Mouse (Mus musculus) embryonic facial prominence, embryonic 10.5 days (tissue): ENCODE measurements around the gene Ddx39. TPM values are rescaled to one million over a fixed set of nuclear protein-coding genes. Genes with fewer than 3 reads are reported as not detected.

ENCODE experiments used
- DNase-seq: peaks from one replicate; pipeline ENCODE4 v3.0.0-alpha.2; 2017; ENCODE audit warnings: low spot score
- H3K27ac ChIP-seq: fragments of 300-500 bp; sonication (generic); replicated peaks from 2 replicates; pipeline ENCODE4 v1.5.1; 2016; ENCODE audit warnings: mild to moderate bottlenecking
- H3K27me3 ChIP-seq: fragments of 300-500 bp; sonication (generic); replicated peaks from 2 replicates; pipeline ENCODE4 v1.6.1; 2016; ENCODE audit warnings: low read depth, mild to moderate bottlenecking; ENCODE audit not compliant: poor library complexity, severe bottlenecking
- H3K36me3 ChIP-seq: fragments of 300-500 bp; sonication (generic); replicated peaks from 2 replicates; pipeline ENCODE4 v1.6.1; 2016; ENCODE audit warnings: mild to moderate bottlenecking, moderate library complexity
- H3K4me1 ChIP-seq: fragments of 300-500 bp; sonication (generic); 2 replicates; pipeline ENCODE4 v1.6.1; 2016
- H3K4me3 ChIP-seq: fragments of 300-500 bp; sonication (generic); 2 replicates; pipeline ENCODE4 v1.5.1; 2016; ENCODE audit warnings: mild to moderate bottlenecking, moderate library complexity
- H3K9me3 ChIP-seq: fragments of 300-500 bp; sonication (generic); 2 replicates; pipeline ENCODE4 v1.6.1; 2016; ENCODE audit warnings: mild to moderate bottlenecking
- WGBS: fragments of 180-500 bp; shearing (Covaris S2); methylation state at CpG from one replicate; pipeline ENCODE4 v1.1.7; 2016; 5-methylcytosine and 5-hydroxymethylcytosine counted together
- polyA plus RNA-seq: library from polyadenylated mRNA; unstranded; fragments of >200 nt; fragmentation: Nextera tagmentation; extraction: Ambion mirVana; gene quantifications from 2 replicates; pipeline ENCODE4 v1.2.1, GENCODE M21; 2016

Gene Ddx39
- polyA plus RNA-seq, 1 experiment from 2014 or later: 286 TPM

DNA sequence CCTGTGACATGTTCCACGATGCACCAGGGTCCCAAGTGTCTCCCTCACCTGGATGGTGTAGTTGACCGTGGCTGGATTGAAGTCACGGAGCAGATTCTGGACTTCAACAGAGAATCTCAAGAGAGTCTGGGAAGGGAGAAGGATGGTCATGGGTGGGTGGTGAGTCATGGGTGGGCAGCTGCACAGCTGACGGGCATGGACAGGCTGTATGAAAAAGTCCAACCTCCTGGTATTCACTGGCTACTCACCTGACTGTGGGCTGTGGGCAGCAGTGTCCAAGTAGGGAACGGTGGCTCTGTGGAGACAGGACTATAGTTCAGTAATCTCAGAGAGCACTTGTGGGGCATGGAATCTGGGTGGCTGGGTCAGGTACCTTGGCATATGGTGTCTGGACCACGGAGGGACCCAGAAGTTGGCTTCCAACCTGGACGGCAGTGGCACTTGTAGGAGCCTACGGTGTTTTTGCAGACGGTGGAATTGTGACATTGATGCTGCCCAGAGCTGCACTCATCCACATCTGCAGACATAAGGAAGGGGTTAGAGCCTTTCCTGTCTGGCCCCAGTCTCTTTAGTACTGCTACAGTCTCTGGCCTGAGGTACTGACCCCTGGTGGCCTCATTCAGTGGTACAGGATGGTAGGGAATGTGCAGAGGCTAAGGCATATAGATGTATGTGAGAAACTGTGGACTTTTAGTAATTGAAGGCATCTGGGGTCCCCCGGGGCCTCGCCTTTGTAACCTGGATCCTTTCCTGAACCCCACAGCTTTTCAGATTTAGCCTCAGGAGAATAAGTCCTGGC lies 14.2 kb downstream of the Ddx39 start:
- Histone ChIP-seq H3K4me3 (no peak overlapping the region), H3K9me3 (no peaks in the 10 kb centered on the region), H3K27me3 (no peaks in the 10 kb centered on the region), H3K27ac (peak overlapping the region; percentile 54), H3K36me3 (peaks cover 28% of the 10 kb centered on the region), H3K4me1 (peaks cover 18% of the 10 kb centered on the region)
- WGBS: 66% methylated on average over 11 of the region's 11 CpGs
- peak; percentile 78 for DNase-seq

DNA sequence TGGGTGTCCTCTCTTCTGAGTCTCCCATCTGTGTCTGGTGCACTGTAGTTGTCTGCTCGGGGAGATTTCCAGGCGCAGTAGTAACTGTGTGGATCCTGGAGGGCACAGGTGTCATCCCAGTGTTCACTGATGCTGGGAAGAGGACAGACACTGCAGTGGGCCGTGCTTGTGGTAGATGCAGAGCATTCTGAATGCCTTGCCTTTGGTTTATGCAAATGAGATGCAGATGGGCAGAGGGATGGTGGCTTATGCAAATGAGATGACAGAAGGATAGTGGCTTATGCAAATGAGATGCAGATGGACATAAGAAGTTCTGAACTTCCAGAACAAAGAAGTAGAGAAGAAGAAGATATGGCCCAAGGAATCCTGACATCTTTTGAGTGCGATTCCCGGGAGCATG lies 16.9 kb downstream of the Ddx39 start:
- WGBS: 73% methylated on average over 5 of the region's 5 CpGs
- H3K4me1 ChIP-seq: peaks cover 18% of the 10 kb centered on the region
- H3K4me3 ChIP-seq: no peak overlapping the region
- H3K27ac ChIP-seq: no peak overlapping the region
- peaks cover 5% of the 10 kb centered on the region; the same call in 1 of the 2 replicates for H3K36me3 ChIP-seq
- DNase-seq: no peak
- H3K9me3 ChIP-seq: no peaks in the 10 kb centered on the region; the same call in 1 of the 2 replicates
- no peaks in the 10 kb centered on the region; the same call in 1 of the 2 replicates for H3K27me3 ChIP-seq

DNA sequence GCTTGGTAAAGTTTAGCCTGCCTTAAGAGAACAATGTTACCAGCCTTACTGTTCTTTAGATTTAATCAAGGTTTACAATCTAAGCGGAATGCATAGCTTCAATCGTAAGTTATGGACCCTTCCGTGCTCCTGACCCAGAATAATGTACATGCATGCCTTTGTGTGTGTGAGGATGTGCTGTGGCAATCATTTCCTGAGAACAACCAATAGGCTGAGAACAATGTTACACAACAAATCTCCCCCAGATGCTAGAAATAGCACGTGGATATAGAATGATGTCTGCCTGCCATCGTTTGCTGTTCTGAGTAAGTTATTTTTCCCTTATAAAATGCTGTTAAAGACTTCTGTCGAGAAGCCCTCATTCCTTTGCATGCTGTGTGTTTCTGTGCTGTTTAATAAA lies 17.9 kb downstream of the Ddx39 start:
- WGBS: 87% methylated on average over 6 of the region's 6 CpGs
- Histone ChIP-seq H3K36me3 (0 out of 2 replicates have a peak, but pooled peaks cover 5% of the 10 kb centered on the region), H3K4me3 (no peak overlapping the region), H3K27ac (no peak overlapping the region), H3K4me1 (peaks cover 22% of the 10 kb centered on the region), H3K27me3 (no peaks in the 10 kb centered on the region; the same call in 1 of the 2 replicates), H3K9me3 (peaks cover 4% of the 10 kb centered on the region; the same call in 1 of the 2 replicates)
- no peak for DNase-seq

DNA sequence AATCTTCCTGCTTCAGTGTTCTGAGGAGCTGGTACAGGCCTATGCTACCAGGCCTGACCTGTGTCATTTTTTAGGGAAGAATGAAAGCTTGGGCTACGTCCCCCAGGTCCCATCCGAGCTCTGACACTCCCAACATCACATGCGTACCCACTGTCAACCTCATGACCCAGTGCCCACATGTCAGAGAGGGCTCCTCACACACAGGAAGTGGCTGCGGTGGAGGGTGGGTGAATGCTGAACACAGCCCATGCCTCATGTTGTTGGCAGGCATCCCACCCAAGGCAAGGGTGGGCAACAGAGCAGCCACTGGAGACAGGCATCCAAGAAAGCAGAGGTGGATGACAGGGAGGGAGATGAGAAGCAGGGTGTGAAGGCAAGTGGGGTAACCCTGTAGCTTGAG lies 21.7 kb downstream of the Ddx39 start:
- Histone ChIP-seq H3K36me3 (0 out of 2 replicates have a peak, but pooled peaks cover 5% of the 10 kb centered on the region), H3K4me3 (no peak overlapping the region), H3K27ac (no peak overlapping the region), H3K9me3 (peaks cover 4% of the 10 kb centered on the region; the same call in 1 of the 2 replicates), H3K27me3 (peaks cover 34% of the 10 kb centered on the region), H3K4me1 (peaks cover 41% of the 10 kb centered on the region)
- no peak for DNase-seq
- WGBS: 94% methylated on average over 4 of the region's 4 CpGs

DNA sequence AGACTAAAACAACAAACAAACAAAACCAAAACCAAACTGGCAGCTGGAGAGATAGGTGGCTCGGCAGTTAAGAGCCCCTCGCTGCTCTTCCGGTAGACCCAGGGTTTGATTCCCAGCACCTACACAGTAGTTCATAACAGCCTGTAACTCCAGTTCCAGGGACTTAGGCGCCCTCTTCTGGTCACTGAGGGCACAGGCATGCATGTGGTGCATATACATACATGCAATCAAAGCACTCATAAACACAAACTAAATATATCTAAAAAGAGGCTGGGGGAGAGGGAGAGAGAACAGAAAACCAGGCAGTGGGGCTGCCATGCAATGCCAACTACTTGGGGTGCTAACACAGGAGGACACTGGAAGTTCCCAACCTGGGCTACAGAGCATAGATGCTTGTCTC lies 22.4 kb downstream of the Ddx39 start:
- H3K4me3 ChIP-seq: no peak overlapping the region
- WGBS: 89% methylated on average over 4 of the region's 4 CpGs
- no peak overlapping the region; the same call in 1 of the 2 replicates for H3K27ac ChIP-seq
- H3K9me3 ChIP-seq: peaks cover 4% of the 10 kb centered on the region; the same call in 1 of the 2 replicates
- DNase-seq: no peak
- no peaks in the 10 kb centered on the region for H3K36me3 ChIP-seq
- peaks cover 40% of the 10 kb centered on the region for H3K27me3 ChIP-seq
- peaks cover 42% of the 10 kb centered on the region for H3K4me1 ChIP-seq

DNA sequence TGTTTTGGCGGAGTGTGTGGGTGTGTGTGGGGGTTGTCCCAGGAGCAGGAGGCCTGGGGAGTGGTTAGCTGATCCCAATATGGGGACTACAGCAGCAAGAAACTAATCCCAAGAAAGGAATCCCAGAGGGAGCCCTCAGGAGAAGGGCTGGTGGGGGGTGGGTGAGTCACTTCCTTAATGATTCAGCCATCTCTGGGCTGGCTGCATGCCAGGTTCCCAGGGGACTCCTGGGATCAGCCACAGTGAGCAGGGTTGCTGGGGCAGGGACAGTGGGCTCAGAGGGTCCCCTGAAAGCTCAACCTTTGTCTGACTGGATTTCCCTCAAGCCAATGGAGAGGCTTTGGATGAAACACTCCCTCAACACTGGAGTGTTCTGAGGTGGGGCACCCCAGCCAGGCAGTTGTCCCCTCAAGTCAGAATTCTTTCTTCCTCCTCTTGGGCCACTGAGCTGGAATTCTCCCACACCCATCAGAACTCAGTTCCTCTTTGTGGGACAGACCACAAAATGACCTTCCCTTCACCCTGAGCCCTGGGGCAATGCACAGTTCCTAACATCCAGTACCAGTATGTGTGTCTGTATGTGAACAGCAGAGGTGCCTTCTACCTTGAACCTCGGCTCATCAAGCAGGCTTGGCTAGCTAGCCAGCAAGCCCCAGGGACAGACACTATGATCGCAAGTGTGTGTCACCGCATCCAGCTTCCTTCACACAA lies 23.0 kb downstream of the Ddx39 start:
- Histone ChIP-seq H3K9me3 (peaks cover 4% of the 10 kb centered on the region; the same call in 1 of the 2 replicates), H3K4me1 (peaks cover 42% of the 10 kb centered on the region), H3K4me3 (peak overlapping the region; percentile 3; the same call in 1 of the 2 replicates), H3K36me3 (no peaks in the 10 kb centered on the region), H3K27ac (peak overlapping the region; percentile 66; the same call in 1 of the 2 replicates), H3K27me3 (peaks cover 47% of the 10 kb centered on the region)
- DNase-seq: no peak
- WGBS: 74% methylated on average over 4 of the region's 4 CpGs

DNA sequence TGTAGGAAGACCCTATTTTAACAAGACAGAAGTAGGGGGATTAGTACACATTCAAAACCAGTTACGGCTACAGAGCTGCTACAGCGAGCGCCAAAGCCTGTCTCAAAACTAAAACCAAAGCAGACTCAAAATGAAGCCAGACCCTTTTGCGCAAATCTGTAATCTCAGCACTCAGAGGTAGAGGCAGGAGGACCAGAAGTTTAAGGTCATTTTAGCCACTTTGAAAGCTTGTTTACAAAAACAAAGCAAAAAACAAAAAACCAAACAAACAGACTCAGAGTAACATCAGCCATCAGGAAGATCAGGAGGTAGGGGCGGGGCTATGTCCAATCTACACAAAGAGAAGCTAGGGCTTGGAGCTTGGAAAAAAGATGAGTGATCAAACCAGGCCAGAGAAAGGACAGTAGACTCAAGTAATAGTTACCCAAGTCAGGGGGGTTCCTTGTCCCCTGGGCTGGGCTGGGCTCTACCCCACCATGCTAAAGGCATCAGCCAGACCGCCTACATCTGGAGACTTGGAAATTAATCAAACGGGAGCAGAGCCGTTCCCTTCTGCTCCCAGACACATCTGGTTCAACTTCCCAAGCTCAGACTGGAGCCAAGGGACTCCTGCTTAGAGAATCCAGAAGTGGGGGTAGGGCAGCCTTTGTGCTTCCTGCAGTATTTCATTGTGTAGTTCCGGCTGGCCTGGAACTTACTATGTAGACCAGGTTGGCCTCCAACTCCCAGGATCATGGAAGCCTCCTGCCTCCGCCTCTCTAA lies 24.2 kb downstream of the Ddx39 start:
- peak; percentile 58 for DNase-seq
- Histone ChIP-seq H3K27me3 (peaks cover 48% of the 10 kb centered on the region), H3K9me3 (peaks cover 4% of the 10 kb centered on the region; the same call in 1 of the 2 replicates), H3K27ac (peak overlapping the region; percentile 66), H3K4me1 (peaks cover 42% of the 10 kb centered on the region), H3K36me3 (no peaks in the 10 kb centered on the region), H3K4me3 (peak overlapping the region; percentile 23; the same call in 1 of the 2 replicates)
- WGBS: 66% methylated on average over 10 of the region's 10 CpGs

DNA sequence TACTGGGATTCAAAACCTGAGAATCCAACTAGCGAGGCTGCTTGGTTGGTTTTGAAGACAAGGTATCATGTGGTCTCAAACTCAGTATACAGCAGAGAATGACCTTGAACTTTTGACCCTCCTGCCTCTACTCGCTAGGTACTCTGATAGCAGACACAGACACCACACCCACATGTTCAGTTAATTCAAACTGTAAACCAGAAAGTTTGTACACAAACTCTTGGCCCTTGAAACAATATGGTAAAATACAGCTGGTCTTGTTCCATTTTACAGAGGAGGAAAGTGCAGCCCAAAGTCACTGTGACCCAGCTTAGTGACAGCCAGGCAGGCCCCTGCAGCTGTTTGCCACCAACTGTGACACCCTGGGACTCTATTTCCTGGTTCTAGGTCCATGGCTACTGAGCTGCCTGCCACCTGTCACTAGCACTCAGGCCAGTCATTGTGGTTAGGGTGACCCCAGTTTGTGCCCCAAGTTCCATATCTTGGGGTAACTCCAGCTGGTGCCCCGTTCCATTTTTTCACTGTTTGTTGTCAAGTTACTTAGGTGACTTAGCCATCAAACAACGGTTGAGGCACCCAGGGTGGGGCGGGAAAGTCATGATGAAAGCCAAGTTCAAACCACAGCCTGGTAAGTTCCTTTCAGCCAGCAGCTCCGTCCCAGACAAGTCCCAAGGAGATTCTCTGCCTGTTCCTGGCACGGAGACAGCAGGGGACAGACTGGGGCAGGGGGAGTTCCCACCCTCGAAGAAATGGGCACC lies 24.9 kb downstream of the Ddx39 start:
- peak overlapping the region; percentile 62; the same call in 1 of the 2 replicates for H3K4me3 ChIP-seq
- no peaks in the 10 kb centered on the region for H3K36me3 ChIP-seq
- H3K9me3 ChIP-seq: peaks cover 4% of the 10 kb centered on the region; the same call in 1 of the 2 replicates
- no peak for DNase-seq
- peaks cover 56% of the 10 kb centered on the region for H3K27me3 ChIP-seq
- H3K4me1 ChIP-seq: peaks cover 42% of the 10 kb centered on the region
- peak overlapping the region; percentile 83 for H3K27ac ChIP-seq
- 47% methylated on average over 8 of the region's 8 CpGs for WGBS

DNA sequence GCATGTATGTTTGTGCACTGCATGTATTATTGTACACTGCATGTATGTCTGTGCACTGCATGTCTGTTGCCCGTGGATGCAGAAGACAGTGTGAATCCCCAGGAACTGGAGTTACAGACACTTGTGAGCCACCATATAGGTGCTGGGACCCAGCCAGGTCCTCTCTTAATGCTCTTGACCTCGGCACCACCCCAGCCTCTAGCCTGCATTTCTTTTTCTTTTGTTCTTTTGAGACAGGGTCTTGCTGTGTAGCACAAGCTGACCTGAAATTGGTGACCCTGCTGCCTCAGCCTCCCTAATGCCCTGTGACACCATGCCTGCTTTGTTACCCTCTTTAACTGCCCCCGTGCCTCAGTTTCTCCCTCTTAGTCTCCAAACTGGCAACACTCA lies 25.6 kb downstream of the Ddx39 start:
- H3K27me3 ChIP-seq: peaks cover 60% of the 10 kb centered on the region
- H3K27ac ChIP-seq: peak overlapping the region; percentile 83
- WGBS: 22% methylated on average over 3 of the region's 3 CpGs
- no peaks in the 10 kb centered on the region for H3K36me3 ChIP-seq
- DNase-seq: no peak
- H3K4me1 ChIP-seq: peaks cover 42% of the 10 kb centered on the region
- peak overlapping the region; percentile 62 for H3K4me3 ChIP-seq
- peaks cover 4% of the 10 kb centered on the region; the same call in 1 of the 2 replicates for H3K9me3 ChIP-seq

DNA sequence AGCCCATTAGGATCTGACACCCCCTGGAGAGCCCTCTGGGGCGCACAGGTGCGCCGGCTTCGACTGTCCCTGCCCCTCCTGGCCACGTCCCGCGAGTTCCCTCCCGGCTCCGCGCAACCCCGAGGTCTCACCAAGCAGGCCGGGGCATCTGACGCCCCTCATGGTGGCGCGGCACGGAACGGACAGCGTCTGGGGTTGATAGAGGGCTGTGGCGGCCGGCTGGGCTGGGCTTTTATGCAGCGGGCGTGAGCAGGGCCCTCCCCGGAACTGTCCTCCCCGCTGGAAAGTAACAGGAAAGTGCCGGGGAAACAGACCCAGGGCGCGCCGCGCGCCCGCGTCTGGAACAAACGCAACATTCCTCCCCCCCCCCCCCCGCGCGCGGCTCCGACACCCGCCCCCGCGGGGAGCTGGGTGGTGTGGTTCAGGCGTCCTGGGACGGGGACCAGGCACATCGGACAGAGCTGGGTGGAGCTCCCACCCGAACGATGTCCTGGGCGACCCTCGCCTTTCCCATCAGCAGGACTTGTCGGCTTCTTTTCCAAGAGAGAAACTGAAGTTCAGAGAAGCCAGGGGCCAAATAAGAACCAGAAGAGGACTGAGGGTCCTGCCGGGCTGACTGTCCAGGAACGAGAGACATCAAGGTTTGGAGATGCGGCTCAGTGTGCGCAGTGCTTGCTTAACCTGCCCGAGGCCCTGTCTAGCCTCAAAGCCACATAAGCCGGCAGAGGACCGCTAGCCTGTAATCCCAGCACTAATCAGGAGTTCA lies 26.2 kb downstream of the Ddx39 start, which contains the start of gene Adgre5:
Adgre5 (minus strand) TSS at position 351 of the 766 bp plus-strand sequence.
- no peaks in the 10 kb centered on the region for H3K36me3 ChIP-seq
- peak; percentile 73 for DNase-seq
- peak within 1 kb of the TSS; percentile 83 for H3K27ac ChIP-seq
- peaks cover 42% of the 10 kb centered on the region for H3K4me1 ChIP-seq
- H3K9me3 ChIP-seq: peaks cover 4% of the 10 kb centered on the region; the same call in 1 of the 2 replicates
- H3K27me3 ChIP-seq: peaks cover 66% of the 10 kb centered on the region
- WGBS: under 1% methylated on average over 52 of the region's 56 CpGs
- H3K4me3 ChIP-seq: peak within 1 kb of the TSS; percentile 62
